Mouse (Mus musculus) cortical plate, adult 2 months (tissue): ENCODE measurements at regions not wholly inside any gene's neighbourhood (a gene's known extent, or its start where the extent isn't known, plus 50 kb on each side); places are given as distances from the start of the nearest gene placed in this dataset.

ENCODE experiments used
- CTCF ChIP-seq: fragments of 200-500 bp; IDR thresholded peaks from 2 replicates; pipeline ENCODE4 v1.5.1; 2011; ENCODE audit warnings: mild to moderate bottlenecking, control low read depth, low read length; ENCODE audit not compliant: insufficient read depth; ENCODE audit errors: extremely low read depth
- POLR2A ChIP-seq: fragments of 200-500 bp; IDR thresholded peaks from 2 replicates; pipeline ENCODE4 v1.6.1; 2011; ENCODE audit warnings: mild to moderate bottlenecking, low read length, control low read depth; ENCODE audit not compliant: insufficient read depth; ENCODE audit errors: extremely low read depth

GRCm38 (mm10) chr2:51268532-51268931 is 119.6 kb upstream of the Rnd3 start:
- TF ChIP-seq CTCF, result no peak
- TF ChIP-seq POLR2A, result no peak
